Mouse (Mus musculus): ENCODE measurements around the gene Arl5a.

The Arl5a gene

DNA sequence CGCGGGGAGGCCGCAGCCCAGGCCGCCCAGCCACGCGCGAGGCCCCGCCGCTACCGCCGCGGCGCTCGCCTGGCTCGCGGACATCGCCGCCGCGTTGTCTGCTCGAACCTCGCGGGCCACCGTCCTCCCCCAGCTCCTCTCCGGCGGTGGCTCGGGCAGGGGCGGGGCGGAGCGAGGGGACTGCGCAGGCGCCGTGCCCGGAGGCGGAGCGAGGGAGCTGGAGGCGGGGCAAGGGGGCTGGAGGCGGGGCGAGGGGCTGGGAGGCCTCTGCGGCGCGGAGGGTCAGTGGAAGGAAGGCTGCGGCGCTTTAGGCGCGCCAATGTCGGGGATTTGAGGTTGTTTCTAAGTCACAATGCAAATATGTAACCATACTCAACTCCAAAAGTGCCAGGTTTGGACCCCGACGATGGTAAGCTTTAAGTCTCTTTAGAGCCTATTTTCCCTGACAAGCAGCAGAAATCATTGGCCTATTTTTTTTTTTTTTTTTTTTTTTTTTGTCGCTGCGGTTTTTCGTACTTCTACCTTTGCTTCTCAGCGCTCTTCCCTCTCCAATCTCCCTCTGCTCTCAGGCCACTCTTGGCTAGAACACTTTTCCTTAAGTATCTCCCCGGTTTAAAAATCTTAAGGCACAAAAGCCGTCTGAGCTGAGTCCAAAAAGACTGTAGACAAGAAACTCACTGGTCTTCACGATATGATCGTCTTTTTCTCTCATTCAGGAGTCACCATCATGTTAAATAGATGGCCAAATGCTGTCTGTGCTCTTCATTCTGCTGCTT lies at the start of gene Arl5a:
Arl5a (minus strand) TSS at position 155 of the 776 bp plus-strand sequence.
- peak; percentile 92 for DNase-seq (ENCODE audit: low spot score)

DNA sequence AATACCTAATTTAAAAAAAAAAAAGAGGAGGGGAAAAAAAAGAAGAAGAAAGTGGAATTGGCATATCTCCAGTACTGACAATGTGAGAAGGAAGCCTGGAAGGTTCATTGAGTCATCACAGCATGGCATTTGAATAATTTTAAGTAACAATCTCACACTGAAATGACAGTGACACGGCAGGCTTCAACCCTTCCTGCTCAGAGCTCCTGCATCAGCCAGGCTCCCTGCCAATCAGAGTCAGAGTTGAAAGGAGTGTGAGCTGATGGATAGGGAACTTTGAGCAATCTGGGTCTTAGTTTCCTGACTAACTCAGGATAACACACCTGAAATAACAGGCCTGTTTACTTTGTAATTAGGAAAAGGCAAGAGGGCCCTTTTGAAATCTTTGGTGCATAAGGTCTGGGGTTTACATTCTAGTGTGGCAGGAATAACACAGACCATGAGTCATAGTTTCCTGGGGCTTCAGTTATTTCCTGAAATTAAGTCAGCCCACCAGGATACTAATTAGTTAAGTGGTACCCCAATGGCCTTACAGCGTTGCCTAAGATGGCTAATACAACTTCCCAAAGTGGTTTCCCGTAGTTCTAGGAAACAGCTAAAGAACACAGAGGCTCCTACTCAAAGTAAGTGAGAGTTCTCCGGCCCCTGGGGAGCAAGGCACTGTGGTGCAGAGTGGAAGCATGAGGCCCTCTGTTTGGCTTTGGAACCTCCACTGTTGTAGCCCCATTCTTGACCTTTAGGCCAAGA lies 47.0 kb upstream of the Arl5a start:
- DNase-seq (ENCODE audit: low spot score) = no peak

GRCm38 (mm10) chr2:52470044-52470560 lies 45.4 kb upstream of the Arl5a start:
- DNase-seq (ENCODE audit: low spot score) = no peak

GRCm38 (mm10) chr2:52467629-52468028 lies 42.9 kb upstream of the Arl5a start:
- no peak for DNase-seq (ENCODE audit: low spot score)

DNA sequence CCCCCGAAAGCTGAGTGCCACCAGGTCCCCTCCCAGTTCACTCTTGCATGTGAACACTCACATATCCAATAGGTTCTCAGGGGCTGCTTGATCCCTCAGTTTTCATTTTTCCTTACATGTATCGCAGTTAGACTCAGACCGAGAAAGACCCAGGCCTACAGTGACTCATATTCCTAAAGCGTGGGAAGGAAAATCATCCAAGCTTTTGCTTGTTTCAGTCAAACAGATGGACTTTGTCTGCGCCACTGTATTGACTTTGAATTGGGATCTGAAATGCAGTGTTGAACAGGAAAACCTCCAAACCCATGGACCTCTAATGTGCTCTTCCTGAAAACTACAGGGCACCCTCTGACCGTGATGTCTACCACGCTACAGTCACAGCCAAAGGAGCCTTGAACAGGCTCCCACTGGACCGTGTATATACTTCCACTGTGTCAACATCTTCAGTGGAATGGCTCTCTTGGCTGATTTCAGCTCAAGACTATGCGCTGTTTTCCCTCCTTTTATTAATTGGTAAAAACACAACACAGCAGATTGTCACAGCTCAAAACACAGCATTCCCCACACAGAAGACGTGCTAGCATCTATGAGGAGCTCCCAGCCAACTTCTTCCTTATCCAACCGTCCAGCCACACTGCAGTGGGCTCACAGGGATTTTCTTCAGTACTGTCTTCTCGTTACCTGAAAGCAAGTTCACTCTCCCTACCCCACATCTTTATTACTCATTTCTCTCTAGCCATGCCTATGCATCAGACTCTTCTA lies 36.7 kb upstream of the Arl5a start:
- no peak for DNase-seq (ENCODE audit: low spot score)

GRCm38 (mm10) chr2:52455606-52456479 lies 31.1 kb upstream of the Arl5a start:
- no peak for DNase-seq (ENCODE audit: low spot score)

DNA sequence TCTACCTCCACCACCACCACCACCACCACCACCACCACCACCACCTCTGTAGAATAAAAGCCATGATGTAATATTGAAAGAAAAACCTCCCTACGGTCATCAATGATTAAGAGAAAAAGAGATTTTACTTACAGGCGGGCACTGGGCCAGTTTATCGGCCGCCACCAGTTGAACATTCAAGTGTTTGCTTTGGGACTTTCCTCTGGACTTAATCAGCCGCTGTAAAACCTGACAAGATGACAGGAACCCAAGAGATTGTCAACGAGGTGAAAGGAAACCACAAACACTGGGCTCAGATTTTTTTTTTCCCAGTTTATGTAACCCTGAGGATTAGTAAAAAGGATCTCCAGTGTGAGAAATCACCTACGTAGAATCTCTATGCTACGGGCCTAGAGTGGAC lies 25.1 kb upstream of the Arl5a start:
- DNase-seq (ENCODE audit: low spot score) = no peak

- DNase-seq (ENCODE audit: low spot score) = no peak
Measured at GRCm38 (mm10) chr2:52448916-52449315, 24.2 kb upstream of the Arl5a start.

- DNase-seq (ENCODE audit: low spot score) = no peak
Measured at GRCm38 (mm10) chr2:52446648-52447047, 21.9 kb upstream of the Arl5a start.

- DNase-seq (ENCODE audit: low spot score) = no peak
Measured at GRCm38 (mm10) chr2:52442125-52442524, 17.4 kb upstream of the Arl5a start.

- DNase-seq (ENCODE audit: low spot score) = no peak
Measured at GRCm38 (mm10) chr2:52440420-52441015, 15.8 kb upstream of the Arl5a start.

GRCm38 (mm10) chr2:52438437-52438836 lies 13.7 kb upstream of the Arl5a start:
- no peak for DNase-seq (ENCODE audit: low spot score)

- DNase-seq (ENCODE audit: low spot score) = no peak
Measured at GRCm38 (mm10) chr2:52438013-52438412, 13.3 kb upstream of the Arl5a start.

DNA sequence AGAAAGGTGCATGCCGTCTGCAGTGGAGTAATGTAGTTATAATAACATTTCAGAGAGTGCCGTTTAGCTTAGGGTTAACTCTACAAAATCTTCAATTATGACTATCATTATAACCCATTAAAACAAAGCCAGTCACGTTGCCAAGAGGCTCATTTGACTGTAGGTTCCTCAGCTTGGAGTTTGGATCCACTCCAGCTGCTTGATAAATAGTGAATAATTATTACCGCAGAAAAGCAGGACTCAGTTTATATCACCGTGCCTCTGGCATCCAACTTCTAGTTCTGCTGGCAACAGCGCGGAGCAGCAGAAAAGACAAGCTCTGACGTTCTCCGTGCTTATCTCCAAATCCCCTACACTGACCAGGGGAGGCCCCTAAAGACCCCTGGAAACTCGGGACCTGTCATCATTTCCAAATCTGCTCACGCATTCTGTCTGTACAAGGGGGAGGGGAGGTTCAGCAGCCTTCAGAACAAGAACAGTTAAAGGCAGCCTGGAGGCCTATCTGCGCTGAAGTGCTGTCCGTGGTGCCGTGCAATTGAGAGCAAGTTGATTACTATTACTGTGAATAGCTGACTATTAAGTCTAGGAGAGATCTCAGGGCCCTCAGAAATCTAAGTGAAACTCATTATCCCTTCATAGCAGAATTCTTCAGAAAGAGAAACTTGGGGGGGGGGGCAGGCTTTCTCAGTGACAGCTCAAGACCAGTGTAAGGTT lies 11.4 kb upstream of the Arl5a start:
- DNase-seq (ENCODE audit: low spot score) = no peak

DNA sequence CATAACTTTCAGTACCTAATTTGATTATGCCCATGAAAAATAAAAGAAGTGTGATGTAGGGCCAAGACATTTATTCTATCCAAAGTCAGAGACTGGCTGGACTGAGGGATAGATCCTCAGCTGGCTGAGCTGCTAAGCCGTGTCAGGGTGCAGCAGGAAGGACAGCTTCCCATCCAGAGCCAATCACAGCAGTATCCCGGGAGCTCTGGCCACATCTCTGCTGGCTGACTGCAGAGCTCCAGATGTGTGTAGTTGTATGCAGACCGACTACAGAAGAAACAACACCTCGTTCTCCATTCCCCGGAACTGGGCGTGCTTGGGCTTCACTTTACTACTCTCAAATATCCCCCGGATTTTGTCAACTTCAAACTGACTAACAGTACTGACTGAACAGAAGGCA lies 8.7 kb upstream of the Arl5a start:
- DNase-seq (ENCODE audit: low spot score) = no peak

DNA sequence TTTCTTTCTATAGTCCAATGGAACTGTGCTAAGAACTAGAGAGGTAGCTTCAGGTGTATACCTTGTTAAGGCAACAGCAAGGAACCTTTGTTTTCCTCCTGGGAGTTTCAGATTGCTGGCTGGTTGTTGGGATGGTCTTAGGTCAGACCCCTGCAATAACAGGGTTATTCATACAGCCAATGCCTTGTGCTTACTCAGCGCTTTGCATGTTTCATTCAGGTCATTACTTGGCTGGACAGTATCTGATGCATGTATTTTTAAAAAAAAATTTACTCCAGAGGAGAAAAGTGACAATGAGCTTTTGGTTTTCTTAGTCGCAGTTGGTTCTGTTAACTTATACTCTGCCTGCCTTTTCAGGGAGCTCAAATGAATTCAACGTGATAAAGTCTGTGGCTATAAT lies 2.7 kb upstream of the Arl5a start:
- DNase-seq (ENCODE audit: low spot score) = no peak

DNA sequence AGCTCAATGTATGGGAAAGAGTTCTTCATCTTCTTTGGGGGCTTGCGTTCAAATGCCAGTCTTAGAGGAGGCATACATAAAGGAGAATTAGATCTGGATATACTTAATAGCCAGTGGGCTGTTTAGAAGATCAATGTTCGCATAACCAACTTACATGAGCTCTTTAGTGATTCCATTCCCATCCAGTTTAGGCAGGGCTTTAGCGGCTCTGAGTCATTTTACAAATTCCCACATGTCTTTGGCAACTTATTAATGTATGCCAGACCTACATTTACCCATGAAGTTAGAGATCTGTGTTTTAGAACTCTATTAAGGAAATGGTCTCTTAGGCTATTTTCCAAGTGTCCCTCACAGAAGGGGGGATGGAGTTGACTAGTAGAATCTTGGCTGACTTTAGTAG lies 1.3 kb upstream of the Arl5a start:
- DNase-seq (ENCODE audit: low spot score) = no peak

- no peak for DNase-seq (ENCODE audit: low spot score)
Measured at GRCm38 (mm10) chr2:52425523-52425795, 758 bp upstream of the Arl5a start.

- no peak for DNase-seq (ENCODE audit: low spot score)
Measured at GRCm38 (mm10) chr2:52424248-52424728, 413 bp downstream of the Arl5a start.

DNA sequence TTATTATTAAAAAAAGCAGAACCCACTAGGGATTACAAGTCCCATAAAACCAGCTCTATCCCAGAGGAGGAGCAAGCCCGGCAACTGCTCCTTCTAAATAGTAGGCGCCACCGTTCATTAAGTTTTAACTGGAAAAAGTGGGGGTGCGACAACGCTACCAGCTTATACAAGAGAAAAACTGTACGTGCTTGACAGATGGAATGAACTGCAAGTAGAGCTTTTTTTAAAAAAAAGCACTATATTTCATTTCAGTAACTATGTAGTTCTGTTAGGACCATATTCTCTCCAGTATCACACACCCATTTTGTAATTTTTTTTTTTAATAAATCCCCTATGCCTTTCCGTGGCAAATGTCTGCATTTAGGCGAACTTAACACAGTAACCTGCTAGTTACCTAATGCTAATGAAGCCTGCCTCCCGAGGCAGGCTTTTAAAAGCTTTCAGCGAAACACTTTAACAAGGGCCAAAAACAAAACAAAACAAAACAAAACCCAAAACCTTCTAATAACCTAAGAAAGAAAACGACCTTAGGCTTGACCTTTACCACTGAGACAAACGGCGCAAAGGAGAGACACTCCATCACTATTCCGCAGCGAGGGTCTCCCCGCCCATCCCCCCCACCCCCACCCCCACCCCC lies 972 bp downstream of the Arl5a start:
- no peak for DNase-seq (ENCODE audit: low spot score)
